In genomic region chr5:30921256-30922033, GRCm38 (mm10) we compare ENCODE assay signal across 8 mouse cellular contexts. TPM values are rescaled to one million over a fixed set of nuclear protein-coding genes. Genes with fewer than 3 reads are reported as not detected.
A peak's percentile ranks its signal among the peaks of the same experiment; 100 is the strongest.
DNase-seq lines count a peak whose midpoint lies in the region; ATAC-seq lines count a peak whose summit lies in the region.

Gene Khk (plus strand): TSS chr5:30921431.

- peak within 1 kb of the TSS; percentile 45 for H3K4me3 ChIP-seq in hindbrain, embryonic 14.5 days (replicated peaks; ENCODE audit: low read length)

- H3K27me3 ChIP-seq in hindbrain, embryonic 14.5 days (ENCODE audit: control insufficient read depth, insufficient read depth, low read length) = no peaks in the 10 kb centered on the region

- no peaks in the 10 kb centered on the region for H3K9me3 ChIP-seq in hindbrain, embryonic 14.5 days (ENCODE audit: control insufficient read depth, low read length)

- no peaks in the 10 kb centered on the region for H3K36me3 ChIP-seq in hindbrain, embryonic 14.5 days (replicated peaks; ENCODE audit: control insufficient read depth, insufficient read depth)

- peak within 1 kb of the TSS; percentile 70; the same call in 1 of the 2 replicates for H3K27ac ChIP-seq in hindbrain, embryonic 14.5 days

- H3K9ac ChIP-seq in hindbrain, embryonic 14.5 days = peak within 1 kb of the TSS; percentile 53

- peak; percentile 89 for DNase-seq in T-cell, adult 2 months (ENCODE audit: low spot score)
- peak; percentile 95 to 98 for DNase-seq in cerebellum, postnatal 25 days
- DNase-seq in frontal cortex, postnatal 36 days (ENCODE audit: low spot score in 2 of 2) = peak; percentile 84 to 89
- DNase-seq in hindbrain, embryonic 14.5 days (ENCODE audit: low spot score) = peak; percentile 91
- peak; percentile 94 to 97 for DNase-seq in layer of hippocampus, postnatal 25 days (ENCODE audit: extremely low spot score in 1 of 2, low spot score in 1 of 2)
- DNase-seq in lung, postnatal 25 days (ENCODE audit: low spot score) = peak; percentile 90
- peak; percentile 86 for DNase-seq in retina, adult 2 months (ENCODE audit: low read depth, low spot score)
- peak; percentile 93 for DNase-seq in thymus, postnatal 25 days

- WGBS in hindbrain, embryonic 14.5 days = under 1% methylated on average over 39 of the region's 40 CpGs

- peaks cover 12% of the 10 kb centered on the region for H3K4me1 ChIP-seq in hindbrain, embryonic 14.5 days (replicated peaks; ENCODE audit: control insufficient read depth, insufficient read depth, low read length)

- ATAC-seq in hindbrain, embryonic 14.5 days (ENCODE audit: low FRiP score) = peak; percentile 70

- peak within 1 kb of the TSS; percentile 85 for H3K4me2 ChIP-seq in hindbrain, embryonic 14.5 days (replicated peaks)

RNA-seq across cellular contexts. Expression of gene Khk, which starts in this region (rescaled TPM):
- polyA plus RNA-seq in hindbrain, embryonic 14.5 days (2014; fragmentation: Nextera tagmentation; extraction: Ambion mirVana) = 9.0 and 11.2 TPM in 2 replicates
- 10 to 100 TPM; 12.3 to 15.5 TPM for total RNA-seq in layer of hippocampus, postnatal 25 days (2021)

Comparison
In these comparisons a context has a peak if more than half of its experiments do, and no peak if none do; other contexts are left out.
1. Peak in every context shown above with its lines: DNase-seq, ATAC-seq, H3K4me3 ChIP-seq and H3K27ac ChIP-seq.